Mouse (Mus musculus): ENCODE results near the gene Bcl2l1. TPM values are rescaled to one million over a fixed set of nuclear protein-coding genes. Genes with fewer than 3 reads are reported as not detected.

Bcl2l1 gene
- polyA plus RNA-seq (2014; fragmentation: Illumina TruSeq; extraction: RNeasy Lipid Tissue Mini Kit (QIAGEN cat#74804); ENCODE audit: low read depth, low replicate concordance): 19.0 TPM

GRCm38 (mm10) chr2:152831019-152831878 lies at the start of gene Bcl2l1:
Bcl2l1 (minus strand) TSS chr2:152831728.

GRCm38 (mm10) chr2:152847815-152848302 lies 16.3 kb upstream of the Bcl2l1 start, which contains the start of gene Tpx2:
Tpx2 (plus strand) TSS chr2:152847964.

GRCm38 (mm10) chr2:152753944-152754711 lies 77.4 kb downstream of the Bcl2l1 start, which contains the start of gene Cox4i2:
Cox4i2 (plus strand) TSS chr2:152754173.

GRCm38 (mm10) chr2:152736090-152736601 lies 95.4 kb downstream of the Bcl2l1 start, which contains the start of gene Id1:
Id1 (plus strand) TSS chr2:152736251.

Other genes with a start within 250 kb of the Bcl2l1 start
- gene Defb45, start 232.3 kb downstream of the Bcl2l1 start, polyA plus RNA-seq (2014; fragmentation: Illumina TruSeq; extraction: RNeasy Lipid Tissue Mini Kit (QIAGEN cat#74804); ENCODE audit: low read depth, low replicate concordance): 9.8 TPM
- gene Defb36, start 227.4 kb downstream of the Bcl2l1 start, polyA plus RNA-seq (2014; fragmentation: Illumina TruSeq; extraction: RNeasy Lipid Tissue Mini Kit (QIAGEN cat#74804); ENCODE audit: low read depth, low replicate concordance): not detected
- not detected for gene Defb25, start 208.7 kb downstream of the Bcl2l1 start, polyA plus RNA-seq (2014; fragmentation: Illumina TruSeq; extraction: RNeasy Lipid Tissue Mini Kit (QIAGEN cat#74804); ENCODE audit: low read depth, low replicate concordance)
- gene Rem1, start 204.8 kb downstream of the Bcl2l1 start, polyA plus RNA-seq (2014; fragmentation: Illumina TruSeq; extraction: RNeasy Lipid Tissue Mini Kit (QIAGEN cat#74804); ENCODE audit: low read depth, low replicate concordance): 2.1 TPM
- 28.0 TPM for gene H13, start 162.3 kb downstream of the Bcl2l1 start, polyA plus RNA-seq (2014; fragmentation: Illumina TruSeq; extraction: RNeasy Lipid Tissue Mini Kit (QIAGEN cat#74804); ENCODE audit: low read depth, low replicate concordance)
- 14.9 TPM for gene Mcts2, start 144.7 kb downstream of the Bcl2l1 start, polyA plus RNA-seq (2014; fragmentation: Illumina TruSeq; extraction: RNeasy Lipid Tissue Mini Kit (QIAGEN cat#74804); ENCODE audit: low read depth, low replicate concordance)
- 111 TPM for gene Id1, start 95.5 kb downstream of the Bcl2l1 start, polyA plus RNA-seq (2014; fragmentation: Illumina TruSeq; extraction: RNeasy Lipid Tissue Mini Kit (QIAGEN cat#74804); ENCODE audit: low read depth, low replicate concordance)
- gene Cox4i2, start 77.6 kb downstream of the Bcl2l1 start, polyA plus RNA-seq (2014; fragmentation: Illumina TruSeq; extraction: RNeasy Lipid Tissue Mini Kit (QIAGEN cat#74804); ENCODE audit: low read depth, low replicate concordance): not detected
- 13.4 TPM for gene Tpx2, start 16.2 kb upstream of the Bcl2l1 start, polyA plus RNA-seq (2014; fragmentation: Illumina TruSeq; extraction: RNeasy Lipid Tissue Mini Kit (QIAGEN cat#74804); ENCODE audit: low read depth, low replicate concordance)
- not detected for gene Mylk2, start 79.6 kb upstream of the Bcl2l1 start, polyA plus RNA-seq (2014; fragmentation: Illumina TruSeq; extraction: RNeasy Lipid Tissue Mini Kit (QIAGEN cat#74804); ENCODE audit: low read depth, low replicate concordance)
- gene Foxs1, start 101.5 kb upstream of the Bcl2l1 start, polyA plus RNA-seq (2014; fragmentation: Illumina TruSeq; extraction: RNeasy Lipid Tissue Mini Kit (QIAGEN cat#74804); ENCODE audit: low read depth, low replicate concordance): not detected
- gene Dusp15, start 120.0 kb upstream of the Bcl2l1 start, polyA plus RNA-seq (2014; fragmentation: Illumina TruSeq; extraction: RNeasy Lipid Tissue Mini Kit (QIAGEN cat#74804); ENCODE audit: low read depth, low replicate concordance): not detected
- gene Ttll9, start 130.8 kb upstream of the Bcl2l1 start, polyA plus RNA-seq (2014; fragmentation: Illumina TruSeq; extraction: RNeasy Lipid Tissue Mini Kit (QIAGEN cat#74804); ENCODE audit: low read depth, low replicate concordance): not detected
- 38.5 TPM for gene Pdrg1, start 183.7 kb upstream of the Bcl2l1 start, polyA plus RNA-seq (2014; fragmentation: Illumina TruSeq; extraction: RNeasy Lipid Tissue Mini Kit (QIAGEN cat#74804); ENCODE audit: low read depth, low replicate concordance)
- not detected for gene Xkr7, start 200.1 kb upstream of the Bcl2l1 start, polyA plus RNA-seq (2014; fragmentation: Illumina TruSeq; extraction: RNeasy Lipid Tissue Mini Kit (QIAGEN cat#74804); ENCODE audit: low read depth, low replicate concordance)
- gene Ccm2l, start 234.2 kb upstream of the Bcl2l1 start, polyA plus RNA-seq (2014; fragmentation: Illumina TruSeq; extraction: RNeasy Lipid Tissue Mini Kit (QIAGEN cat#74804); ENCODE audit: low read depth, low replicate concordance): 0.91 TPM